Mouse (Mus musculus) heart, adult 2 months (tissue): ENCODE measurements around the gene Rnase1.

Source experiments
- CTCF ChIP-seq: fragments of 200-600 bp; IDR thresholded peaks from 2 replicates; pipeline ENCODE4 v1.8.1; 2022; ENCODE audit warnings: antibody characterized with exemption, mild to moderate bottlenecking, moderate library complexity
- POLR2A ChIP-seq: fragments of 200-500 bp; IDR thresholded peaks from 2 replicates; pipeline ENCODE4 v1.6.1; 2011; ENCODE audit warnings: mild to moderate bottlenecking, low read depth, low read length, control low read depth; ENCODE audit not compliant: insufficient read depth

- no peak for TF ChIP-seq CTCF
- no peak for TF ChIP-seq POLR2A
Measured at GRCm38 (mm10) chr14:51111966-51112365, 34.6 kb downstream of the Rnase1 start.
